Mouse (Mus musculus) R1 (cell line): ENCODE measurements around the gene 1700014D04Rik.
"Not testable (repeated sequence)": the region's sequence is repeated elsewhere in the genome, so short reads cannot be mapped to it uniquely, and the experiment has no call there.

Experiments
- DNase-seq: peaks from one replicate; pipeline ENCODE4 v3.0.0-alpha.2; 2018; ENCODE audit warnings: low read depth, low spot score

Gene 1700014D04Rik

GRCm38 (mm10) chr13:59746711-59747110 lies at the start of gene 1700014D04Rik:
Gene 1700014D04Rik (minus strand): TSS chr13:59746752.
- DNase-seq: no peak

- DNase-seq: peak; percentile 21
Observed at GRCm38 (mm10) chr13:59795807-59796465, 49.4 kb upstream of the 1700014D04Rik start.

DNA sequence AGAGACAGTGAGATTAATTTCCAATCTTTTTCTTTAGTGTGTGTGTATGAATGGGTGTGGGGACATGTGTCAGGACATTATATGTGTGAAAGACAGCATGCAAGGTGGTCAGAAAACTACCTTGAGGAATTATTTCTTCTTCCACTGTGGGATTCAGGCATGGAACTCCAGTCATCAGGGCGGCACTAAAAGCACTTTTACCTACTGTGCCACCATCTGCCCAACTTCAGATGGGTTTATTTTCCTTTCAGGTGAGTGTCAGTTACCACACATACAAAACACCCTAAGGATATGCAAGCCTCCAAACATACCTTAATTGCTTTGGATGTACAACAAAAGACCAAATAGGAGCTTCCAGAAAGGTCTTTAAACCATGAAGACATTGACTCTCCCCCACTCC lies 48.2 kb upstream of the 1700014D04Rik start:
- no peak for DNase-seq

GRCm38 (mm10) chr13:59782145-59782544 lies 35.6 kb upstream of the 1700014D04Rik start, which contains the start of gene Gm49354:
Gene Gm49354 (minus strand): TSS chr13:59782245.
- DNase-seq: no peak

DNA sequence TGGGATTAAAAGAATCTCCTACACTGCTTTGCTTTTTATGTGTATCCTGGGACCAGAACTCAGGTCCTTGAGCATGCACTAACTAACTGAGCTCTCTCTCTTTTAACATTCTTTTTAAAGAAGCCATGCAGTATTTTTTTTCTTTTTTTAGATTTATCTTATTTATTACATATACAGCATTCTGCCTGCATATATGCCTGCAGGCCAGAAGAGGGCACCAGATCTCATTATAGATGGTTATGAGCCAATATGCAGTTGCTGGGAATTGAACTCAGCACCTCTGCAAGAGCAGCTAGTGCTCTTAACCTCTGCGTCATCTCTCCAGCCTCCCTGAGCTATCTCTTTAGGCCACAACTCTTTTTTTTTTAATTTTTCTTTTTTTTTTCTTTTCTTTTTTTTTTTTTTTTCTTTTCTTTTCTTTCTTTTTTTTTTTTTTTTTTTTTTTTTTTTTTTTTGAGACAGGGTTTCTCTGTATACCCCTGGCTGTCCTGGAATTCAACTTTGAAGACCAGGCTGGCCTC lies 33.3 kb upstream of the 1700014D04Rik start:
- DNase-seq: not testable (repeated sequence)

DNA sequence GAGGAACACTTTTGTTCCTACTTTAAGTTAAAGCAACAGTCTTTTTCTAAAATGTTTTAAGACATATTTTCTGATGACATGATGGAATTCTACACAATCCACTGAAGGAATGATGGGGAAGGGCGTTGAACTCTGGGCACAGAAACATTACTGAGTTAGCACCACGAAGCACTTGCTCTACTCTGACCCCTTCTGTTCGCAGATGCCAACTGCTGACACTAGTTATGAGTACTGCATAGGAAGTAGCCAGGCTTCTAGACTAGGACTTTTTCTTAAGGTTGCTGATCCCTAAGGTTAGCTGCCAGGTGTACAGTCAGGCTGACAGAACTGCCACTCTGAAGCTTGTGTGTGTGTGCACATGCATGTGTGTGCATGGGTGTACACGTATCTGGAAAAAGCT lies 32.7 kb upstream of the 1700014D04Rik start:
- peak; percentile 42 for DNase-seq

- no peak for DNase-seq
Observed at GRCm38 (mm10) chr13:59775168-59775567, 28.6 kb upstream of the 1700014D04Rik start.

GRCm38 (mm10) chr13:59771257-59771656 lies 24.7 kb upstream of the 1700014D04Rik start:
- DNase-seq: peak; percentile 49

GRCm38 (mm10) chr13:59770847-59771246 lies 24.3 kb upstream of the 1700014D04Rik start:
- DNase-seq: no peak

- DNase-seq: peak; percentile 96
Observed at GRCm38 (mm10) chr13:59770164-59770562, 23.6 kb upstream of the 1700014D04Rik start.

GRCm38 (mm10) chr13:59769296-59770163 lies 23.0 kb upstream of the 1700014D04Rik start, which contains the start of gene Isca1:
Gene Isca1 (minus strand): TSS chr13:59769810.
- DNase-seq: peak; percentile 98

DNA sequence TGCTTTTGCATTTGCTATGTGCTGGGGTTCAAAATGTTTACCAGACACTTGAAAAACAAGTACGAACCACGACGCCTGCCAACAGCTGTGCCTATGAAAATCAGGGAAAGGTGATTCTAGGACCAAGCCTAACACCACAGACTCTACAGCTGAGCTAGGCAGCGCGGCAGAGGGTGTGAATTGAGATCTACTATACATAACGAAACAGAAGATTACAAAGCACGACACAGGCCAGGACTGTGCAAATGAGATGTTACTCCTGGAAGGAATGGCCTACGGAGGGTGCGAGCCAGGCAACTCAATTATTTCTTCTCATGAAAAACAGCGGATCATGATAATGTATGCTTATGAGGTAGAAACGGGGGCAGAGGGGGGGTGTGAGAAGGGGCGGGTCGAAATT lies 22.0 kb upstream of the 1700014D04Rik start:
- no peak for DNase-seq

GRCm38 (mm10) chr13:59766786-59767515 lies 20.4 kb upstream of the 1700014D04Rik start:
- DNase-seq: no peak

DNA sequence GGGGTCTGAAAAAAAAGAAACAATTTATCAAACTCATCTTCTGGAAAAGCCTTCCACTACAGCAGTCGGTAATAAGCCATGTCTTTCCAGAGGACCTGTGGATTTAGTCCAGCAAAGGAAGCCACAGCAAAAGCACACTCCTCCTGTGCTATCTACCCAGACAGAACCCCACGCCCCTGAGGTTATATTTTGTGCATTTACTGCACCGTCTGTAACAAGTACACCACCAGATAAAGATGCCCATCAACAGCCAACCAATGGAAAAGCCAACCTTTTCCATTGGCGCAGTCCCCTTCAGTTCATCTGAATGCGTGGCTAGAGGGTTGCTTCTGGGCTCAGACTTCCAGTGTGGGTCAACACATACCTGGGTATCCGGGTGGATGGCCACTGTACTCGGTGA lies 16.2 kb upstream of the 1700014D04Rik start:
- no peak for DNase-seq

GRCm38 (mm10) chr13:59756906-59757305 lies 10.4 kb upstream of the 1700014D04Rik start:
- no peak for DNase-seq

DNA sequence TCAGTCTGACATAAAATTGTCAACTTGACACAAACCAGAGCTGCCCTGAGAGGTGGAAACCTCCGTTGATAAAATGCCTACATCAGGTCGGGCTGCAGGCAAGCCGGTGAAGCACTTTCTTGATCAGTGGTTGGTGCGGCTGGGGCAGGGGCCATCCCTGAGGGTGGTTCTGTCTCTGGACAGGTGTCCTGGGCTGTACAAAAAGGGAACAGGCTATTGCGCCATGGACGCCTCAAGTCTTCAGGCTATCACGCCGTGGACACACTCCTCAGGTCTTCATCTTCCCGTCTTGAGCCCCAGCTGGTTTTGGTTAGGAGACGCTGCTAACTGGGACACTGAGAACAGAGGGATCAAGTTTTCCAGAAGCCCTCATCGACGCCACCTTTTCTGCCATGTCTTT lies 3.8 kb upstream of the 1700014D04Rik start:
- no peak for DNase-seq

DNA sequence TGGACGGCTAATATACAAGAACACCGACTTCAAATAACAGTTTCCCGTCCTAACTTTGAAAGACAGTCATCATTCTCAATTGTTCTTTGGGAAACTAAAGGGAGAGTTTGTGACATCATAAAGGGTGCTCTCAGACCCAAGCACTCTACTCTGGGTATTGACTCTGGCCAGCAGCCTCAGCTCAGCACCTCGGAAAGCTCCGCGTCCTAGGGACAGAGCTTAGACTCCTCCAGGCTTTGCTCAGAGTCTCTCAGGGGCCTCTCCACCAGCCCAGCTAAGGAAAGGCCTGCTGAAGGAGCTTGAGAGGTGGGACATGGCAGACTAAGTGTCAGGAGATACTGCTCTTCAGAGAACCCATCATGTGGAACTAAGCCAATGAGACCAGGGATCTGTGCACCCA lies 388 bp downstream of the 1700014D04Rik start:
- peak; percentile 61 for DNase-seq

- no peak for DNase-seq
Observed at GRCm38 (mm10) chr13:59745462-59745861, 1.1 kb downstream of the 1700014D04Rik start.

DNA sequence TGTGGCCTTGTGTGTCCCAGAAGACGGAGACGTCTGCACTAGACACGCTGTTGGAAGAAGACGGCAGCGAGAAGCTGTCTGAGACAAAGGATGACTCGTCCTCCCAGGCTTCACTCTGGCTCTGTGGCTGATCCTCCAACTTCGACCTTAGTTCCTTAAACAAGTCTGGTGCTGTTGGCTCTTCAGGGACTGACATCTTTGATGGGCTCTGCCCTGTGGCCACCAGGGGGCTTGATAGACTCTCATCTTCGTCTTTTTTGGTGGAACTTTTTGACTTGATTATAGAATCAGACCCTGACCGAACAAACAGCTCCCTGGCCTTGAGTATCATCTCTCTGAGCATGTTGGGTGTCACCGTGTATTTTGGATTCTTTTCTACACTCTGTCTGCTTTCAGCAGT lies 4.9 kb downstream of the 1700014D04Rik start:
- DNase-seq: peak; percentile 59

- no peak for DNase-seq
Observed at GRCm38 (mm10) chr13:59741096-59741495, 5.5 kb downstream of the 1700014D04Rik start.

GRCm38 (mm10) chr13:59739397-59739796 lies 7.2 kb downstream of the 1700014D04Rik start:
- DNase-seq: no peak

- DNase-seq: no peak
Observed at GRCm38 (mm10) chr13:59738455-59738854, 8.1 kb downstream of the 1700014D04Rik start.
